Mouse (Mus musculus): Measurements from ENCODE around the gene Rapgef5. TPM values are rescaled to one million over a fixed set of nuclear protein-coding genes. Genes with fewer than 3 reads are reported as not detected.

Gene Rapgef5
- polyA plus RNA-seq, 1 experiment from 2014 or later = 31.7 TPM

DNA sequence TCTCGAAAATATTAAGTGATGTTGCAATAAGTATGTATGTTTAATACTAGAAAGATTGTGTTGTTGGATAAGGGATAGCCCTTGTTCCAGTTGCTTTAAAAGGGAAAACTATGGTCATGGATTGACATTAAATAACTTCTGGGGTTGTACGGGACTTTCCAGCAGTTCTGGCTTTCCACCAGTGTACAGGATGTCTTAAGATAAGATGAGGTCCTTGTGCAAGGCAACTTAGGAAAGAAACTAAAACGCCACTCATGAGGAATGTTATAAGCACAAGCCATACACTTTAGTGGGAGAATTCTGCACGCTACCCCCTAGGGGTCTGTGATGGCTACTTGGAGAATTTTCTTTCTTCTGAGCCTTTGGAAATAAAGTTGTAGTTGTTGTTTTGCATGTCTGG is 140.7 kb downstream of the Rapgef5 start:
- no peak for ATAC-seq (ENCODE audit: low FRiP score)
- H3K27ac ChIP-seq (replicated peaks) = no peak overlapping the region
- H3K36me3 ChIP-seq = no peaks in the 10 kb centered on the region
- H3K9ac ChIP-seq (replicated peaks) = no peak overlapping the region
- no peak overlapping the region for H3K4me3 ChIP-seq (replicated peaks)
- H3K4me2 ChIP-seq = no peak overlapping the region
- WGBS = 86% methylated on average over 4 of the region's 4 CpGs
- no peaks in the 10 kb centered on the region for H3K4me1 ChIP-seq
- H3K9me3 ChIP-seq (replicated peaks) = no peaks in the 10 kb centered on the region
- H3K27me3 ChIP-seq (replicated peaks) = no peaks in the 10 kb centered on the region

- Histone ChIP-seq H3K9me3 (replicated peaks) (no peaks in the 10 kb centered on the region), H3K9ac (replicated peaks) (no peak overlapping the region), H3K27me3 (replicated peaks) (no peaks in the 10 kb centered on the region), H3K4me1 (no peaks in the 10 kb centered on the region), H3K36me3 (no peaks in the 10 kb centered on the region), H3K4me2 (no peak overlapping the region), H3K27ac (replicated peaks) (no peak overlapping the region), H3K4me3 (replicated peaks) (no peak overlapping the region)
- no peak for ATAC-seq (ENCODE audit: low FRiP score)
- 85% methylated on average over 5 of the region's 5 CpGs for WGBS
Observed at GRCm38 (mm10) chr12:117657766-117658165, 141.5 kb downstream of the Rapgef5 start.

DNA sequence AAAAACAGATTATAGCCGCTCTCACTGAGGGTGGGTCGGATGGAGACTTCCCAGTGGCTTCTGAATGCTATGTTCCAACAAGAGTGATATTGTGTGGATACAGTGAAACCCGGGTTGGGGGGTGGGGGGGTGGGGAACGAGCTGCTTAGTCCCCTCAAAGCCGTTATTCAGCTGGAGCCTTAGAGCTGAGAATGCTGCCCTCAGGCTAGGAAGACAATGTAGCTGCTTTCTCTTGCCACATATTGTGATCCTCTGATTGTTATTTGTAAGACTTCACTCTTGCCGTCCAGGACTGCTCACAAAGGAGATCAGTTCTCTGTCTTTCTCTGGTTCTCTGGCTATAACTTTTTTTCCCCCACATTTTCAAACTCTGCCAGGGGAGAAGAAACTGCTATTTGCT is 142.5 kb downstream of the Rapgef5 start:
- Histone ChIP-seq H3K9ac (replicated peaks) (no peak overlapping the region), H3K27ac (replicated peaks) (0 out of 2 replicates have a peak overlapping the region, but pooled peaks have one; percentile 13), H3K4me3 (replicated peaks) (no peak overlapping the region), H3K36me3 (no peaks in the 10 kb centered on the region), H3K4me1 (no peaks in the 10 kb centered on the region), H3K4me2 (no peak overlapping the region), H3K9me3 (replicated peaks) (no peaks in the 10 kb centered on the region), H3K27me3 (replicated peaks) (no peaks in the 10 kb centered on the region)
- ATAC-seq (ENCODE audit: low FRiP score) = no peak
- WGBS = 35% methylated on average over 6 of the region's 6 CpGs

DNA sequence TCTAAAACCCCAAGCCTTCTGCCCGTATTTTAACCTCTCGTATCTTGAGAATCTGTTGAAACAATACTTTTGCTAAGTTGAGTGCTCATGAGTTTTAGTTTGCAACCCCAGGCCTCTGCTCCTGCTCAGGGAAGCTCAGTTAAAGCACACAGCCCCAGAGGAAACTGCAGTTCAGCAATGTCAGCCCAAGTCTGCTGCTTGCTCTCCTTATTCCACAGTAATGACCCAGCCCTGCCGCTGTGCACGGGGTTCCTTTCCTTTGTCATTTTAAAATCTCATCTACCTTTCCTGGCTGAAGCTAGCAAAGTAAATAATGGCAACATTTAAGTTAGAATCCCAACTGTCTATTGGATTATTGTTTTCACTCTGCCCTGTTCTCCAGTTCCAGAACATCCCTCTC is 144.1 kb downstream of the Rapgef5 start:
- ATAC-seq (ENCODE audit: low FRiP score) = no peak
- no peaks in the 10 kb centered on the region for H3K36me3 ChIP-seq
- no peak overlapping the region for H3K27ac ChIP-seq (replicated peaks)
- no peaks in the 10 kb centered on the region for H3K4me1 ChIP-seq
- H3K27me3 ChIP-seq (replicated peaks) = no peaks in the 10 kb centered on the region
- no peak overlapping the region for H3K9ac ChIP-seq (replicated peaks)
- no peak overlapping the region for H3K4me3 ChIP-seq (replicated peaks)
- H3K9me3 ChIP-seq (replicated peaks) = no peaks in the 10 kb centered on the region
- no peak overlapping the region for H3K4me2 ChIP-seq
- WGBS = 46% methylated on average over 4 of the region's 4 CpGs

- Histone ChIP-seq H3K4me2 (no peak overlapping the region), H3K27ac (replicated peaks) (no peak overlapping the region), H3K9me3 (replicated peaks) (no peaks in the 10 kb centered on the region), H3K4me1 (no peaks in the 10 kb centered on the region), H3K9ac (replicated peaks) (no peak overlapping the region), H3K36me3 (no peaks in the 10 kb centered on the region), H3K4me3 (replicated peaks) (no peak overlapping the region), H3K27me3 (replicated peaks) (no peaks in the 10 kb centered on the region)
- WGBS = 81% methylated on average over 6 of the region's 6 CpGs
- no peak for ATAC-seq (ENCODE audit: low FRiP score)
Observed at GRCm38 (mm10) chr12:117661871-117662270, 145.6 kb downstream of the Rapgef5 start.

DNA sequence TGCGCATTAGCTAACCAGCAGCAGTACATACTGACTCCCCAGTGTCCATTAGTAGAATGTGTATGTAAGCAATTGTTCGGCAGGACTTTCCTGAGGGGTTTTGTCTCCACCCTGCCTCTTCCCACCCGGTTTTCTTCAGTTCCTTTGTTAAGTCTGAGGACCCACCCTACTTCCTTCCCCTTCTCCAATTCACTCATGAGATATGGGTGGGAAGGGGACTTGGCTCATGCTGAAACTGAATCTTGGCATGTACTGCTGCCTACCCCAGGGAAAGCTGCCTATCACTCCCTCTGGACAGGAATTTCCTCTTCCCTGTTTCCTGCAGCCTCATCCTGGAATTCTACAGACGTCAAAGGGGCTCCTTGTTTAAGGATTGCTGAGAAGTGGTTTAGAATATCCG is 147.4 kb downstream of the Rapgef5 start:
- no peak overlapping the region for H3K27ac ChIP-seq (replicated peaks)
- WGBS = 72% methylated on average over 5 of the region's 5 CpGs
- no peaks in the 10 kb centered on the region for H3K36me3 ChIP-seq
- no peaks in the 10 kb centered on the region for H3K9me3 ChIP-seq (replicated peaks)
- no peak overlapping the region for H3K4me2 ChIP-seq
- ATAC-seq (ENCODE audit: low FRiP score) = no peak
- H3K9ac ChIP-seq (replicated peaks) = no peak overlapping the region
- H3K4me3 ChIP-seq (replicated peaks) = no peak overlapping the region
- no peaks in the 10 kb centered on the region for H3K27me3 ChIP-seq (replicated peaks)
- H3K4me1 ChIP-seq = no peaks in the 10 kb centered on the region

DNA sequence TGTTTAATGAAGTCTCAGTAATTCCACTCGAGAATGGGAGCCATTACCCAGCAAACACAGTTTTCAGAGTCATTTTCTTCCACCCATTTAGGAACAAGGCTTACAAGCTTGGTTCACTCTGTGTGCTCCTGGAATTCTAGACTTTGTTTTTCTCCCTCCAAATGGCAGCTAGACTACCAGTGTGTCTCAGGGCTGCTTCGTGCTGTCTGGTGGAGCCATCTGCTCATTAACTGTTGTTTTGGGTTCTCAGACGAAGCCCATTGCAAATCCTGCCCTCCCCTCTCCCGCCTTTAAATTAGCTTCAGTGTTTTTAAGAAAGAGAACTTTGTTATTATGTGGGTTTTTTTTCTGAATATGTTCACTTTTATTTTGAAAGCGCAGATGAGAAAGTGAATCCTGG is 148.4 kb downstream of the Rapgef5 start:
- no peak overlapping the region for H3K4me2 ChIP-seq
- no peaks in the 10 kb centered on the region for H3K27me3 ChIP-seq (replicated peaks)
- H3K27ac ChIP-seq (replicated peaks) = no peak overlapping the region
- H3K9me3 ChIP-seq (replicated peaks) = no peaks in the 10 kb centered on the region
- H3K36me3 ChIP-seq = no peaks in the 10 kb centered on the region
- ATAC-seq (ENCODE audit: low FRiP score) = no peak
- no peak overlapping the region for H3K9ac ChIP-seq (replicated peaks)
- H3K4me1 ChIP-seq = no peaks in the 10 kb centered on the region
- 69% methylated on average over 5 of the region's 5 CpGs for WGBS
- no peak overlapping the region for H3K4me3 ChIP-seq (replicated peaks)

- no peak overlapping the region for H3K9ac ChIP-seq (replicated peaks)
- 98% methylated on average over 3 of the region's 3 CpGs for WGBS
Observed at GRCm38 (mm10) chr12:117666391-117666790, 150.1 kb downstream of the Rapgef5 start.

DNA sequence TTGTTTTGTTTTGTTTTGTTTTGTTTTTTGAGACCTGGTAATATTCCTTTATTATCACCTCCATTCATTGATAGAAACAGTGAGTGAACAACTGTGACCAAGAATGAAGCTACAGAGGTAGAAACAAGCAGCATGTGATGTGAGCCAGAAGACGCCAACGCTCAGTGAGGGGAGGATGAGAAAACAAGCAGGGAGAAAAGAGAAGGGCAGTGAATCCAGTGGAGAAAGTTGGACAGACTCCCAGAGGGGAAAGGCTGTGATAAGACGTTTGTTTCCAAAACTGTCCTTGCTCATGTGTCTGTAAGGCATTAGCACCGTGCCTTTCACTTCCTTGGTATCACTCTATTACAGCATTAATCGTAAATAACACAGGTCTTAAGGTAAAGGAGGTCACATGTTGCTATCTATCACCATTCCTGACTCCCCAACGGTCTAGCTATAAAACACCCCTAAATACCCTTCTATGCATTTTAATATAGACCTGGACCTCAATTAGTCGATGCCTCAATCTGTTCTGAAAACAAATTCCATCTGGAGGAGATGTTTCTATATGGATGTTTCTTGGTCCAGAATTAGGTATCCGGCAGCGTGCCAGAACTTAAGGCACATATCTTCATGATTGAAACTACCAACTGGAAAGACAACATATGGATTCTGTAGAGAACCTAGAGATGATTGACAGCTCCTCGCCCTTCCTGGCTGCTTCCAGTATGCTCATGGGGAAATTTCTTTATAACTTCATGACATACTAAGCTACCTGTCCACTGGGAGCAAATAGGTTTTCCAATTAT is 153.5 kb downstream of the Rapgef5 start:
- ATAC-seq (ENCODE audit: low FRiP score) = no peak
- H3K4me3 ChIP-seq (replicated peaks) = no peak overlapping the region
- 79% methylated on average over 10 of the region's 10 CpGs for WGBS
- no peak overlapping the region for H3K4me2 ChIP-seq
- no peak overlapping the region for H3K9ac ChIP-seq (replicated peaks)
- no peaks in the 10 kb centered on the region for H3K9me3 ChIP-seq (replicated peaks)
- H3K27me3 ChIP-seq (replicated peaks) = no peaks in the 10 kb centered on the region
- no peak overlapping the region for H3K27ac ChIP-seq (replicated peaks)
- no peaks in the 10 kb centered on the region for H3K4me1 ChIP-seq
- H3K36me3 ChIP-seq = no peaks in the 10 kb centered on the region

More at GRCm38 (mm10) chr12:117666391-117666790, 150.1 kb downstream of the Rapgef5 start:
- H3K36me3 ChIP-seq = no peaks in the 10 kb centered on the region
- no peak overlapping the region for H3K27ac ChIP-seq (replicated peaks)
- no peaks in the 10 kb centered on the region for H3K9me3 ChIP-seq (replicated peaks)
- no peaks in the 10 kb centered on the region for H3K27me3 ChIP-seq (replicated peaks)
- H3K4me3 ChIP-seq (replicated peaks) = no peak overlapping the region
- H3K4me2 ChIP-seq = no peak overlapping the region
- no peaks in the 10 kb centered on the region for H3K4me1 ChIP-seq
- no peak for ATAC-seq (ENCODE audit: low FRiP score)

DNA sequence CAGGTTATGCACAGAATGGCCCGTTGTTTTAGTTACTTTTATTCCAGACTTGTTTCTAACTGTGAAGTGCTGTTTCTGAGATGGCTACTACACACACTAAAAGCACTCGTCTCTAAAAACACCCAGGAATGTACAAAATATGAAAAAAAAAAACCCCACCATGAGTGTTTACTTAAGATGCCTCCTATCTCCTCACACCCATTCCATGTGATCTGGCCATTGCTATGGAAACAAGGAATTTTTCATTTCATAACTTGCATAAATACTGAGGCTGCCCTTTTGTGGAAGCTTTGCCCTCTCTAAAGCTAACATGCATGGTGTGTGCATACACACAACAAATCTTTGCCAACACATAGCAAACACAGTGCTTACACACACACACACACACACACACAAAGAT is 156.9 kb downstream of the Rapgef5 start:
- no peak for ATAC-seq (ENCODE audit: low FRiP score)
- no peak overlapping the region for H3K27ac ChIP-seq (replicated peaks)
- 88% methylated on average over 2 of the region's 2 CpGs for WGBS
- H3K4me3 ChIP-seq (replicated peaks) = no peak overlapping the region
- H3K4me2 ChIP-seq = no peak overlapping the region
- H3K9ac ChIP-seq (replicated peaks) = no peak overlapping the region
- H3K36me3 ChIP-seq = no peaks in the 10 kb centered on the region
- H3K9me3 ChIP-seq (replicated peaks) = no peaks in the 10 kb centered on the region
- no peaks in the 10 kb centered on the region for H3K27me3 ChIP-seq (replicated peaks)
- no peaks in the 10 kb centered on the region for H3K4me1 ChIP-seq

DNA sequence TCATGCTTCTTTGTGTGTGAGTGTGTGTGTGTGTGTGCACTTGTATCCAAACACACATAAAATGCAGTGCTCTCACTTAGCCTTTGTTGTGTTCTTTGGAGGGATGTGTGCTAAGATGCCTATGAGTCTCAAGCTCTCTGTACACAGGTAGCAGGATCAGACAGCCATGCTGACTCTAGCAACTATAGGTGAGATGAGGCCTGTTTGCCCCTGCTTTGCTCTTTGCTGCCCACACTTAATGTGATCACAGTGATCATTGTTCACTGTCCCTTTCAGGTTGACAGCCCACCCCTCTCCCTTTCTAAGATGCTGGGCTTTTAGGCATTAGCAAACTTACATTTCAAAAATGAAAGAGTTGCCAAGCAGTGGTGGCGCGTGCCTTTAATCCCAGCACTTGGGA is 158.2 kb downstream of the Rapgef5 start:
- no peak overlapping the region for H3K4me2 ChIP-seq
- no peaks in the 10 kb centered on the region for H3K4me1 ChIP-seq
- H3K36me3 ChIP-seq = no peaks in the 10 kb centered on the region
- H3K9ac ChIP-seq (replicated peaks) = no peak overlapping the region
- WGBS = 98% methylated on average over 2 of the region's 2 CpGs
- no peak overlapping the region for H3K27ac ChIP-seq (replicated peaks)
- H3K27me3 ChIP-seq (replicated peaks) = no peaks in the 10 kb centered on the region
- ATAC-seq (ENCODE audit: low FRiP score) = no peak
- no peaks in the 10 kb centered on the region for H3K9me3 ChIP-seq (replicated peaks)
- no peak overlapping the region for H3K4me3 ChIP-seq (replicated peaks)

- WGBS = 85% methylated on average over 4 of the region's 4 CpGs
- Histone ChIP-seq H3K9ac (replicated peaks) (no peak overlapping the region), H3K9me3 (replicated peaks) (no peaks in the 10 kb centered on the region), H3K27ac (replicated peaks) (no peak overlapping the region), H3K4me1 (no peaks in the 10 kb centered on the region), H3K27me3 (replicated peaks) (no peaks in the 10 kb centered on the region), H3K4me3 (replicated peaks) (no peak overlapping the region), H3K4me2 (no peak overlapping the region), H3K36me3 (no peaks in the 10 kb centered on the region)
- ATAC-seq (ENCODE audit: low FRiP score) = no peak
Observed at GRCm38 (mm10) chr12:117676265-117676664, 160.0 kb downstream of the Rapgef5 start.
